Mouse (Mus musculus): ENCODE data around the gene Tmem274.

GRCm38 (mm10) chr4:149458526-149458925 is 18.7 kb upstream of the Tmem274 start:
- TF ChIP-seq CTCF (IDR thresholded peaks at IDR 0.05; ENCODE audit: borderline replicate concordance, insufficient read depth, low read depth, low read length), result no peak
- TF ChIP-seq POLR2A (IDR thresholded peaks at IDR 0.05; ENCODE audit: borderline replicate concordance, insufficient read depth, low read length), result no peak
